Mouse (Mus musculus) intestine, postnatal 0 days (tissue): ENCODE data around the gene Shb. TPM values are rescaled to one million over a fixed set of nuclear protein-coding genes. Genes with fewer than 3 reads are reported as not detected.

Experiments
- ATAC-seq: fragments of 200-750 bp; cut with Nextera tagmentation; 2 replicates; pipeline ENCODE4 v1.8.0; 2017; ENCODE audit warnings: mild to moderate bottlenecking, moderate TSS enrichment, moderate library complexity
- H3K27ac ChIP-seq: fragments of 300-500 bp; sonication (generic); 2 replicates; pipeline ENCODE4 v1.5.1; 2014; ENCODE audit warnings: mild to moderate bottlenecking, low read depth, low read length, moderate library complexity
- H3K27me3 ChIP-seq: fragments of 300-500 bp; sonication (generic); replicated peaks from 2 replicates; pipeline ENCODE4 v1.6.1; 2014; ENCODE audit warnings: low read length, mixed read lengths; ENCODE audit not compliant: control insufficient read depth, insufficient read depth
- H3K36me3 ChIP-seq: fragments of 300-500 bp; sonication (generic); 2 replicates; pipeline ENCODE4 v1.6.1; 2014; ENCODE audit warnings: mild to moderate bottlenecking, moderate library complexity; ENCODE audit not compliant: control insufficient read depth, insufficient read depth
- H3K4me1 ChIP-seq: fragments of 300-500 bp; sonication (generic); replicated peaks from 2 replicates; pipeline ENCODE4 v1.6.1; 2014; ENCODE audit warnings: antibody characterized with exemption, low read length, mixed read lengths; ENCODE audit not compliant: control insufficient read depth, insufficient read depth
- H3K4me2 ChIP-seq: fragments of 300-500 bp; sonication (generic); replicated peaks from 2 replicates; pipeline ENCODE4 v1.6.1; 2014; ENCODE audit warnings: low read depth, mild to moderate bottlenecking, moderate library complexity
- H3K4me3 ChIP-seq: fragments of 300-500 bp; sonication (generic); 2 replicates; pipeline ENCODE4 v1.5.1; 2014; ENCODE audit warnings: low read depth, low read length
- H3K9ac ChIP-seq: fragments of 300-500 bp; sonication (generic); 2 replicates; pipeline ENCODE4 v1.6.1; 2014; ENCODE audit warnings: mild to moderate bottlenecking, low read depth, low read length
- H3K9me3 ChIP-seq: fragments of 300-500 bp; sonication (generic); 2 replicates; pipeline ENCODE4 v1.6.1; 2016; ENCODE audit warnings: mixed run types; ENCODE audit not compliant: control insufficient read depth
- CTCF ChIP-seq: sonication (generic); IDR thresholded peaks from 2 replicates; pipeline ENCODE4 v1.5.1; 2016; ENCODE audit warnings: low read depth, mild to moderate bottlenecking, control low read depth, antibody characterized with exemption, moderate library complexity
- WGBS: fragments of 180-500 bp; shearing (Covaris S2); extraction: QIAGEN DNeasy Blood & Tissue Kit; methylation state at CpG from one replicate; pipeline ENCODE4 v1.1.7; 2014; 5-methylcytosine and 5-hydroxymethylcytosine counted together
- polyA plus RNA-seq: library from polyadenylated mRNA; unstranded; fragments of >200 nt; fragmentation: Nextera tagmentation; extraction: Ambion mirVana; gene quantifications from 2 replicates; pipeline ENCODE4 v1.2.1, GENCODE M21; 2015

Shb gene
- polyA plus RNA-seq, 1 experiment from 2014 or later, result 7.2 TPM

- no peak for ATAC-seq
- H3K4me1 ChIP-seq, result no peaks in the 10 kb centered on the region
Observed at GRCm38 (mm10) chr4:45435899-45436298, 96.4 kb downstream of the Shb start.

GRCm38 (mm10) chr4:45434681-45435080 lies 97.6 kb downstream of the Shb start:
- TF ChIP-seq CTCF, result no peak
- Histone ChIP-seq H3K4me1 (no peaks in the 10 kb centered on the region), H3K9me3 (no peaks in the 10 kb centered on the region), H3K9ac (no peak overlapping the region), H3K4me3 (no peak overlapping the region), H3K27me3 (no peaks in the 10 kb centered on the region), H3K4me2 (no peak overlapping the region), H3K27ac (no peak overlapping the region), H3K36me3 (peaks cover 3% of the 10 kb centered on the region; the same call in 1 of the 2 replicates)
- ATAC-seq, result no peak
- 81% methylated on average over 4 of the region's 4 CpGs for WGBS

More at GRCm38 (mm10) chr4:45435899-45436298, 96.4 kb downstream of the Shb start:
- Histone ChIP-seq H3K36me3 (peaks cover 8% of the 10 kb centered on the region; the same call in 1 of the 2 replicates), H3K27ac (no peak overlapping the region), H3K4me2 (no peak overlapping the region), H3K27me3 (no peaks in the 10 kb centered on the region), H3K9me3 (no peaks in the 10 kb centered on the region), H3K4me3 (no peak overlapping the region), H3K9ac (no peak overlapping the region)
- 63% methylated on average over 2 of the region's 2 CpGs for WGBS
- peak; percentile 44 for TF ChIP-seq CTCF

- H3K9ac ChIP-seq, result no peak overlapping the region
- H3K4me1 ChIP-seq, result no peaks in the 10 kb centered on the region
- H3K27me3 ChIP-seq, result no peaks in the 10 kb centered on the region
- no peak overlapping the region for H3K27ac ChIP-seq
- peaks cover 3% of the 10 kb centered on the region; the same call in 1 of the 2 replicates for H3K36me3 ChIP-seq
- TF ChIP-seq CTCF, result no peak
- WGBS, result 89% methylated on average over 12 of the region's 12 CpGs
- H3K4me2 ChIP-seq, result no peak overlapping the region
- no peak overlapping the region for H3K4me3 ChIP-seq
- ATAC-seq, result no peak
- H3K9me3 ChIP-seq, result no peaks in the 10 kb centered on the region
Observed at GRCm38 (mm10) chr4:45434071-45434470, 98.2 kb downstream of the Shb start.

- H3K4me2 ChIP-seq, result no peak overlapping the region
- no peaks in the 10 kb centered on the region for H3K9me3 ChIP-seq
- H3K36me3 ChIP-seq, result peaks cover 5% of the 10 kb centered on the region; the same call in 1 of the 2 replicates
- ATAC-seq, result no peak
- no peaks in the 10 kb centered on the region for H3K27me3 ChIP-seq
- no peak for TF ChIP-seq CTCF
- no peak overlapping the region for H3K4me3 ChIP-seq
- no peak overlapping the region for H3K9ac ChIP-seq
- H3K27ac ChIP-seq, result no peak overlapping the region
- no peaks in the 10 kb centered on the region for H3K4me1 ChIP-seq
- 87% methylated on average over 3 of the region's 3 CpGs for WGBS
Observed at GRCm38 (mm10) chr4:45431806-45432205, 100.5 kb downstream of the Shb start.

DNA sequence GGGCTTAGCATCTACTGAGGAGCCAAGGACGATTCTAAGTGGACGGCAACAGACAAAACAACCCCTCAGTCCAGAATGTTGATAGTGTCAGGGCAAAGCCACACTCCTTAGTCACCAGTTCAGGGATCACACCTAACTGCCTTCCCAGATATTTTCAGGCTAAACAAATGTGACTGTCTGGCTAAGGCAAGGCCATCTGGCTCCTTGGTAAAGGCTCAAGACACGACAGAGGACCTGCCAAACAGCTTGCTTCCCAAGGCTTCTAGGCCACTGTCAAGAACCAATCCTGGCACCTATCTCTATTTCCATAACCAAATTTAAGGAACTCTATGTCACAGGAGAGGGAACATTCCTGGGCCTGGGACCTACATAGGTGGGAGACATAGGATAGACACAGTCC lies 101.0 kb downstream of the Shb start:
- no peak overlapping the region for H3K4me2 ChIP-seq
- peaks cover 5% of the 10 kb centered on the region; the same call in 1 of the 2 replicates for H3K36me3 ChIP-seq
- WGBS, result 81% methylated on average over 3 of the region's 3 CpGs
- no peaks in the 10 kb centered on the region for H3K9me3 ChIP-seq
- H3K4me3 ChIP-seq, result no peak overlapping the region
- no peaks in the 10 kb centered on the region for H3K4me1 ChIP-seq
- H3K9ac ChIP-seq, result no peak overlapping the region
- H3K27me3 ChIP-seq, result no peaks in the 10 kb centered on the region
- H3K27ac ChIP-seq, result no peak overlapping the region
- TF ChIP-seq CTCF, result no peak
- no peak for ATAC-seq

DNA sequence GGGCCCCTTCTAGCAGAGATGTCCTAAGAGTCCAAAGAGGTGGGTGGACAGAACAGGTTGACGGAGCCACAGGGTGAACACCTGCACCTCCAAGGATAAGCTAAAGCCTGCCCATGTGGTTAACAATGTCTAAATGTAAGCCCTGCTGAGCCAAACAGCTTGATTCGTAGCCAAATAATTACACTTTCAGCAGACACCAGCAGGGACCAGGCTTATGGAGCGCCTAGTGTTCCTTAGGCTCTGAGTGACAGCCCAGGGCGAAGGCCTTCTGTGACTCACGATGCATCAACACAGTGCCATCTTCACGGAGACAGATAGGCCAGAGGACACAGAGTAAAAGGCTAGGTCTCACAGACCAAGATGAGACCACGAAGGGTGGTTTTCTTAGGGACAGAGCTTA lies 102.8 kb downstream of the Shb start:
- 89% methylated on average over 7 of the region's 7 CpGs for WGBS
- H3K4me2 ChIP-seq, result no peak overlapping the region
- H3K4me3 ChIP-seq, result no peak overlapping the region
- 0 out of 2 replicates have a peak, but pooled peaks cover 5% of the 10 kb centered on the region for H3K36me3 ChIP-seq
- no peaks in the 10 kb centered on the region for H3K4me1 ChIP-seq
- H3K9me3 ChIP-seq, result no peaks in the 10 kb centered on the region
- no peaks in the 10 kb centered on the region for H3K27me3 ChIP-seq
- TF ChIP-seq CTCF, result no peak
- no peak overlapping the region for H3K9ac ChIP-seq
- no peak for ATAC-seq
- no peak overlapping the region for H3K27ac ChIP-seq
